Mouse (Mus musculus) stomach, embryonic 15.5 days (tissue): ENCODE results near the gene Slc22a23. TPM values are rescaled to one million over a fixed set of nuclear protein-coding genes. Genes with fewer than 3 reads are reported as not detected.
A peak's percentile ranks its signal among the peaks of the same experiment; 100 is the strongest.

ENCODE experiments used
- ATAC-seq: fragments of 200-750 bp; cut with Nextera tagmentation; 2 replicates; pipeline ENCODE4 v1.8.0; 2017; ENCODE audit warnings: low read depth, moderate number of reproducible peaks, moderate TSS enrichment; ENCODE audit not compliant: insufficient read depth, low FRiP score
- H3K27ac ChIP-seq: fragments of 300-500 bp; sonication (generic); 2 replicates; pipeline ENCODE4 v1.5.1; 2015; ENCODE audit warnings: mild to moderate bottlenecking, inconsistent platforms
- H3K27me3 ChIP-seq: fragments of 300-500 bp; sonication (generic); replicated peaks from 2 replicates; pipeline ENCODE4 v1.6.1; 2015; ENCODE audit warnings: inconsistent platforms
- H3K36me3 ChIP-seq: fragments of 300-500 bp; sonication (generic); 2 replicates; pipeline ENCODE4 v1.6.1; 2015; ENCODE audit warnings: inconsistent platforms
- H3K4me1 ChIP-seq: fragments of 300-500 bp; sonication (generic); 2 replicates; pipeline ENCODE4 v1.6.1; 2015; ENCODE audit warnings: inconsistent platforms
- H3K4me2 ChIP-seq: fragments of 300-500 bp; sonication (generic); 2 replicates; pipeline ENCODE4 v1.6.1; 2015; ENCODE audit warnings: mild to moderate bottlenecking, inconsistent platforms
- H3K4me3 ChIP-seq: fragments of 300-500 bp; sonication (generic); replicated peaks from 2 replicates; pipeline ENCODE4 v1.5.1; 2015; ENCODE audit warnings: inconsistent platforms
- H3K9ac ChIP-seq: fragments of 300-500 bp; sonication (generic); 2 replicates; pipeline ENCODE4 v1.6.1; 2015; ENCODE audit warnings: inconsistent platforms
- H3K9me3 ChIP-seq: fragments of 300-500 bp; sonication (generic); 2 replicates; pipeline ENCODE4 v1.6.1; 2016; ENCODE audit warnings: inconsistent platforms
- WGBS: fragments of 180-500 bp; shearing (Covaris S2); methylation state at CpG from one replicate; pipeline ENCODE4 v1.1.7; 2015; 5-methylcytosine and 5-hydroxymethylcytosine counted together
- polyA plus RNA-seq: library from polyadenylated mRNA; unstranded; fragments of >200 nt; fragmentation: Nextera tagmentation; extraction: Ambion mirVana; gene quantifications from 2 replicates; pipeline ENCODE4 v1.2.1, GENCODE M21; 2015

The Slc22a23 gene
- polyA plus RNA-seq, 1 experiment from 2014 or later = 3.9 TPM

DNA sequence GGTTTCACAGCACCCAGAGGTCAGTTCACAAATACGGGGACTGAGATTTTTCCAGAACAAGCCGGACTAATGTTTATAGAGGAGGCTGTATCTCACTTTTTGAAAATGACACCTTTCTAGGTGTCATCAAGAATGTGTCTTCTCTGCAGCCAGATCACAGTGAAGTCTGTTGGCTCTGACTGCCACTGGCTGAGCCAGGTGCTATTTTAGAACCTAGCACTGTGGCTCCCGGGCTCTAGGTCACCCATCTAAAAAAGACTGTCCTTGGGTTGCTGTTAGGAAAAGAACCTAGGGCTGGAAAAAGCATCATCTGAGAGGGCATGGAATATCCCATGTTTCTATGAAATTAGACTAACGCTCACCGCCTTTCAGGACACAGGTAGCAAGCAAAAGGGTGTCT lies 10.7 kb upstream of the Slc22a23 start:
- no peak overlapping the region for H3K4me2 ChIP-seq
- WGBS = 88% methylated on average over 5 of the region's 5 CpGs
- no peaks in the 10 kb centered on the region for H3K27me3 ChIP-seq
- no peaks in the 10 kb centered on the region for H3K9me3 ChIP-seq
- no peaks in the 10 kb centered on the region for H3K4me1 ChIP-seq
- no peak overlapping the region for H3K27ac ChIP-seq
- H3K36me3 ChIP-seq = no peaks in the 10 kb centered on the region
- no peak for ATAC-seq
- no peak overlapping the region for H3K4me3 ChIP-seq
- H3K9ac ChIP-seq = no peak overlapping the region

DNA sequence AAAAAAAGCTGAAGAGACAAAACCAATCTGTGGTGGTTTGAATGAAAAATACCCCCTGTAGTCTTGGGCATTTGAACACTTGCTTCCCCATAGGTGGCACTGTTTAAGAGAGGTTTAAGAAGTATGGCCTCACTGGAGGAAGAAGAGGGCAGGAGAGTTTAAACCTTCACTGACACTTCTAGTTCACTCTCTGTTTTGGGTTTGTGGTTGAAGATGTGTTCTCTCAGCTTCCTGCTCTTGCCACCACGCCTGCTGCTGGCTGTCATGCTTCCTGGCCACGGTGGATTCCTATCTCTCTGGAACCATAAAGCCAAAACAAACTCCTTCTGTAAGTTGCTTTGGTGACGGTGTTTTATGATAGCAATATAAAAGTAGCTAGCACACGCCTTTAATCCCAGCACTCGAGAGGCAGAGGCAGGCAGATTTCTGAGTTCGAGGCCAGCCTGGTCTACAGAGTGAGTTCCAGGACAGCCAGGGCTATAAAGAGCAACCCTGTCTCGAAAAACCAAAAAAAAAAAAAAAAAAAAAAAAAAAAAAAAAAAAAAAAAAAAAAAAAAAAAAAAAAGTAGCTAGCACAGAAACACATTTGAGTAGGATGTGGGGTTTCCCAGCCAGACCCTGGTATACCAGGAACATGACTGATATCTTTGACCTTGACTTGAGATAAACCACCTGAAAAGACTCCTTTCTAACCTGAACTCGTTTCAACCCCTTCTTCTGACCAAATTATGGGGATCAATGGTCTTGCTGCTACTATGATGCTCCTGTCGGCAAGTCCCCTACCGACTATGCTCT lies 10.0 kb upstream of the Slc22a23 start:
- no peak overlapping the region for H3K27ac ChIP-seq
- H3K4me2 ChIP-seq = no peak overlapping the region
- H3K27me3 ChIP-seq = no peaks in the 10 kb centered on the region
- no peak for ATAC-seq
- H3K36me3 ChIP-seq = no peaks in the 10 kb centered on the region
- H3K9me3 ChIP-seq = no peaks in the 10 kb centered on the region
- H3K4me1 ChIP-seq = no peaks in the 10 kb centered on the region
- H3K4me3 ChIP-seq = no peak overlapping the region
- H3K9ac ChIP-seq = no peak overlapping the region
- WGBS = 78% methylated on average over 10 of the region's 10 CpGs

DNA sequence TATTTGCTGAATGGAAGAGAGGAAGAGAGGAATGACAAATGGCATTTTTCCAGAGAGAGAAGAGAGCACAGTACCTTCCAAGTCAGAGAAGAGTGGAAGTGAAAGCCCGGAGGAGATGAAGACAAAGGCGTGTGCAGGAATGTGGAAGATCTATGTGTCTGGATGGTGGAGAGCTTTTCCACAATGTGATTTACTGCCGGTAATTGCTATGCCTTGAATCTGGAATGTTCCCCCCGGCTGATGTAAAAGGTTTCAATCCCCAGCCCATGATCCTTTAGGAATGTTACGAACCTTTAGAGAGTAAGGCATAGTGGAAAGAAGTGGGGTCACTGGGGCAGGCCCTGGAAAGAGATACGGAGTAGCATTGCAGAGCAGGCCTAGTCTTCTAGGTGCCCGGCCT lies 8.3 kb upstream of the Slc22a23 start:
- no peaks in the 10 kb centered on the region for H3K9me3 ChIP-seq
- H3K27me3 ChIP-seq = no peaks in the 10 kb centered on the region
- H3K4me2 ChIP-seq = no peak overlapping the region

DNA sequence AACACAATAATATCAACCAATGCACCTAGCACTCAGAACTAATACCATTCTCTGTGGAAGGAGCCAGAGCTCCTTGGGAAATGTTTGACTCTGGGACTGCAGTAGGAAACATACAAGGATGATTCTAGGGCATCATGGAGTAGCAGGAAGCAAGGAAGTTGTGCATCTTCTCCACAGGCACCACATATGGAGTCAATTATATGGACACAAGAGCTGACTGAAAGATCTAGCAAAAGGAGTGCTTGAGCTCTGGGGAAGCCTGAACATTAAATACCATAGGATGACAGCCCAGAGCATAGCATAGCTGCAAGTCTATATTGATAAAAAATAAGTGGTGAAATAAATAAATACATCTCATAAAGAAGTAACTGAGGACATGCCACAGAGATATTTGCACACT lies 6.5 kb upstream of the Slc22a23 start:
- no peaks in the 10 kb centered on the region for H3K27me3 ChIP-seq
- H3K4me2 ChIP-seq = no peak overlapping the region
- no peak overlapping the region for H3K27ac ChIP-seq
- H3K9me3 ChIP-seq = no peaks in the 10 kb centered on the region
- no peak overlapping the region for H3K9ac ChIP-seq
- no peaks in the 10 kb centered on the region for H3K36me3 ChIP-seq
- ATAC-seq = no peak
- H3K4me3 ChIP-seq = no peak overlapping the region
- H3K4me1 ChIP-seq = no peaks in the 10 kb centered on the region

More for the DNA sequence above, 8.3 kb upstream of the Slc22a23 start:
- Histone ChIP-seq H3K9ac (no peak overlapping the region), H3K36me3 (no peaks in the 10 kb centered on the region), H3K27ac (no peak overlapping the region), H3K4me3 (no peak overlapping the region), H3K4me1 (no peaks in the 10 kb centered on the region)
- WGBS = 61% methylated on average over 7 of the region's 7 CpGs
- ATAC-seq = no peak

DNA sequence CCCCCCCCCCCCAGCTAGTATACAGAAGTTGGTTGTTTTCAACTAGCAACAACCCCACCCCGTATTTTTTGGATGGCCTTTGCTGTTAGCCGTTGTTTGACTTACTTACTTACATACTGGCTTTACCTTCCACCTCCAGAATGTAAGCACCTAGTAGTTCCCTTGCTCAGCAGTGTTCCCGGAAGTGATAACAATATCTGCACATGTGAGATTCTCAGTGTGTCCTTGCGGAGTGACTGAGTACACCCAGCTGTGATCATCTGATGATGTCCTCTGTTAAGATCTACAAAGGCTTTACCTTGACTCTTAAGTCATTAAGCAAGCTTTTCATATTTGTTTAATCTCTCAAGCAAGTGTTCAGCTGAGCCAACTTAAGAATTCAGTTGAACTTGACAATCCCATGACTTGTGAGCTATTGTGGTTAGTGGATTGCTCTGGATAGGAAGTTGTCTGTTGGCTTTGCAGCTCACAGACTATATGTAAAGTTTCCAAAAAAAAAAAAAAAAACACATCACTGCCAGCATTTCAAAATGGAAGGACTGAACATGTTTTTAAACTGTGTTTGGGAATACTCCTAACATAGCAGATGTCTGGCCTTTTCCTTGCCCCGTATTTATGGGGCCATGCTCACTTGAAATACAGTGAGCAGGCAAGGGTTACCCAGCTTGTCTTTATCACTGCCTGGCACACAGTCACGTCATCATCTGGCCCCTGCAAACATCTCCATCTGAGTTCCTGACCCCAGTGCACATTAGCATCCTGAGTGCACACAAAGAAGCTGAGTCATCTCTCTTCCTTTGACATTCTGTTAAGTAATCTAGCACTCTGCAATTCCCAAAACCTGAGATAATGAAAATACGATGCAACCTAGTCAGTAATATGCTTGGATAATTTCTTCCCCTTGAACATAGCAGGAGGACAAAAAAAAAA lies 3.2 kb upstream of the Slc22a23 start:
- Histone ChIP-seq H3K9me3 (no peaks in the 10 kb centered on the region), H3K9ac (no peak overlapping the region), H3K27ac (no peak overlapping the region), H3K36me3 (no peaks in the 10 kb centered on the region), H3K4me2 (no peak overlapping the region), H3K27me3 (no peaks in the 10 kb centered on the region), H3K4me1 (0 out of 2 replicates have a peak, but pooled peaks cover 9% of the 10 kb centered on the region), H3K4me3 (no peak overlapping the region)
- WGBS = 43% methylated on average over 7 of the region's 7 CpGs
- peak; percentile 54; the same call in 1 of the 2 replicates for ATAC-seq

DNA sequence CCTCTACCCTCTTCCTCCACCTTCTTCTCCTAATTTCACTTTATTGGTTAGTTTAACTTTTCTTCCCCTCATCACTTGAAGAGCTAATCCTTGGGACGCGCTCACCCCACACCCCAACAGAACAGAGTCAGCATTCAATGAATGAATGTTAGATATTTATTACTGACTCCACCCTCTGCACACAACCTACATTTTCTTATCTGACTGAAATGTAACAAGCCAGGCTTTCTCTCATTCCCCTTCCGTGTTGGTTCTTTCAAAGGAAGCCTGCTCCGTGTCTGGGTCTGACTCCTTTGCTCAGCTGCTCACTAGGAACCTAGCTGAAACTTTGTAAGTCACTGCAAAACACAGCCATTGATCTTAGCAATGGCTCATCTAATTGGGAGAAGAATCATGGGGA lies 1.8 kb upstream of the Slc22a23 start:
- Histone ChIP-seq H3K27ac (peak overlapping the region; percentile 23; the same call in 1 of the 2 replicates), H3K9ac (no peak overlapping the region), H3K27me3 (no peaks in the 10 kb centered on the region), H3K4me2 (no peak overlapping the region), H3K4me3 (no peak overlapping the region), H3K9me3 (no peaks in the 10 kb centered on the region), H3K36me3 (no peaks in the 10 kb centered on the region), H3K4me1 (0 out of 2 replicates have a peak, but pooled peaks cover 9% of the 10 kb centered on the region)
- ATAC-seq = peak; percentile 28; the same call in 1 of the 2 replicates
- WGBS = 51% methylated on average over 4 of the region's 4 CpGs

DNA sequence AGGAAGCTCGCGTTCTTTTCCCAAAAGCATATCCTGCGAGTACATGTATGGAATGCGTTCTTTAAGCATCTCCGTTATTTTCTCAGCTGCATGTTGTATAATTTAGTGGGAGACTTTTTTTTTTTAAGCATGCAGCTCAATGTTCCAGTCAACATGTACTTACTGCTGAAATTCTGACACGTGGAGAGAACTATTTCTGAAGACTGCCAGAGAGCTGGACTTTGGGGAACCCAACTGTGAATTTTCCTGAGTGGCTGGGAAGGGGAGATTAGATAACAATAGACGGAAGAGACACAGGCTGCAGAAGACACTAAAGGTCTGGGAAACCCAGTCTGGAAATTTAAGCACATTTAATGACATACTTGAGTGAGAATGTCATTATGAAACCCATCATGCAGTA lies 1.3 kb upstream of the Slc22a23 start:
- WGBS = 53% methylated on average over 7 of the region's 7 CpGs
- no peak for ATAC-seq

DNA sequence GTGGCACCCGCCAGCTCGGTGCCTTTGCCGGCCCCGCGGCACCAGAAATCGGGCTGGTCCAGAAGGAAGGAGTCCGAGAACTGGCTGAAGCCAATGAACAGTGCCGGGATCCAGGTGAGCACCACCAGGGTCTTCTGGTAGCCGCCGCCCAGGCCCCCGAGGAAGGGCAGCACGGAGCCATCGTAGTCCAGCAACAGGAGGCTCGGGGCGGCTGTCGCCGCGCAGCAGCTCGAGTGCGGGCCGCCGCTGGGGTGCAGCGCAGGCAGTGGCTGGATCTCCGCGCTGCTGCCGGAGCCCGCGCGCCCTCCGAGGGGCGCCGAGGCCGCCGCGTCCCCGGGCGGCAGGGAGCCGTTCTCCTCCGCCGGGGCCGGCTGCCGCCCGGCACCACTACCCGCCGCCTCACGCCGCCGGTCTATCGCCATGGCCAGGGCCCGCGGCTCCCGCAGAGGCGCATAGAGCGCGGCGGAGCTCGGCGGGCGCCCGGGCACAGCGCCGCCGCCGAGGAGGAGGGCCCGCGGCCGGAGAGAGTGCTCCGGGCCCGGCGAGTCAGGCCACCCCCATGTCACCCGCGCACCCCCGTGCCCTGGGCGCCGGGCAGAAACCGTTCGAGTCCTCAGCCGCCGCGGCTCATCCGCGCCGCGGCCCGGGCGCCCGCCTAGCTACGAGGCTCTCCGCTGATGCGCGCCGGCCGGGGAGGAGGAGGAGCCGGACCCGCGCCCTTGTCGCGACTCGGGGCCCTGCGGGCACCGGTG lies 430 bp downstream of the Slc22a23 start:
- 0 out of 2 replicates have a peak, but pooled peaks cover 9% of the 10 kb centered on the region for H3K4me1 ChIP-seq
- peak overlapping the region; percentile 63 for H3K9ac ChIP-seq
- peak; percentile 25 for ATAC-seq
- no peaks in the 10 kb centered on the region for H3K27me3 ChIP-seq
- H3K27ac ChIP-seq = 0 out of 2 replicates have a peak overlapping the region, but pooled peaks have one; percentile 44
- under 1% methylated on average over 95 of the region's 101 CpGs for WGBS
- H3K4me3 ChIP-seq = peak overlapping the region; percentile 77
- no peaks in the 10 kb centered on the region for H3K36me3 ChIP-seq
- peak overlapping the region; percentile 90 for H3K4me2 ChIP-seq
- H3K9me3 ChIP-seq = no peaks in the 10 kb centered on the region

More for the DNA sequence above, 1.3 kb upstream of the Slc22a23 start:
- Histone ChIP-seq H3K36me3 (no peaks in the 10 kb centered on the region), H3K4me1 (0 out of 2 replicates have a peak, but pooled peaks cover 9% of the 10 kb centered on the region), H3K9me3 (no peaks in the 10 kb centered on the region), H3K9ac (no peak overlapping the region), H3K27me3 (no peaks in the 10 kb centered on the region), H3K27ac (no peak overlapping the region), H3K4me3 (no peak overlapping the region), H3K4me2 (no peak overlapping the region)

DNA sequence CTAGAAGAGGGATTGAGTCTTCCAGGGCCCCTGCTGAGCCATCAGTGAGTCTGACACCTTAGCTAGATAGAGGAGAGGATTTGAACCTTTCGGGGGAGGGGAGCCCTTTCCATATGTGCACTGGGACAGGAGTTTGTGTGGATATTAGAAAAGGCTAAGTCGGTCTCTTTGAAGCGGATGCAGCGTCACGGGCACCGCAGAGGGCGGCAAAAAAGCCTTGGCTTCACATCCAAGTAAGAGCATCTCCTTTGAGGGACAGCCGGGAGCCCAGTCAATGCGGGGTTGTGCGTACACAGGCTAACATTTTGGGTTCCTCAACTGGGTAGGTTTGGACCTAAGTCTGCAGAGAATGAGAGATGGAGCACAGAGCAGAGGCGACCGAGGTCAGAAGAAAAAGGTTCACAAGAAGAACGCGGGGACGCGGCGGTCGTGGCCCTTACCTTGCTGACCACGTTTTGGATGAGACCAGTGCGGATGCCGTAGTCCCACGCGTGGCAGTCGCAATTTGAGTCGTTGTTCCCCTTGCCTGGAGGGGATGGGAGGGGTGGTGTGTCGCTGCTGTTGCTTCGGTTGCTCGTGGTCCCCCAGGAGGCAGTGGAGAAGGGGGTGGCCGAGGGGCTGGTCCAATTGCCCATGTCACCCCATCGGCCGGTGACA lies 1.1 kb downstream of the Slc22a23 start:
- H3K4me1 ChIP-seq = 0 out of 2 replicates have a peak, but pooled peaks cover 9% of the 10 kb centered on the region
- peak overlapping the region; percentile 77 for H3K4me3 ChIP-seq
- H3K27me3 ChIP-seq = no peaks in the 10 kb centered on the region
- no peak for ATAC-seq
- no peaks in the 10 kb centered on the region for H3K36me3 ChIP-seq
- 2% methylated on average over 31 of the region's 31 CpGs for WGBS
- H3K9ac ChIP-seq = peak overlapping the region; percentile 63; the same call in 1 of the 2 replicates
- no peaks in the 10 kb centered on the region for H3K9me3 ChIP-seq
- H3K27ac ChIP-seq = no peak overlapping the region
- peak overlapping the region; percentile 90 for H3K4me2 ChIP-seq

DNA sequence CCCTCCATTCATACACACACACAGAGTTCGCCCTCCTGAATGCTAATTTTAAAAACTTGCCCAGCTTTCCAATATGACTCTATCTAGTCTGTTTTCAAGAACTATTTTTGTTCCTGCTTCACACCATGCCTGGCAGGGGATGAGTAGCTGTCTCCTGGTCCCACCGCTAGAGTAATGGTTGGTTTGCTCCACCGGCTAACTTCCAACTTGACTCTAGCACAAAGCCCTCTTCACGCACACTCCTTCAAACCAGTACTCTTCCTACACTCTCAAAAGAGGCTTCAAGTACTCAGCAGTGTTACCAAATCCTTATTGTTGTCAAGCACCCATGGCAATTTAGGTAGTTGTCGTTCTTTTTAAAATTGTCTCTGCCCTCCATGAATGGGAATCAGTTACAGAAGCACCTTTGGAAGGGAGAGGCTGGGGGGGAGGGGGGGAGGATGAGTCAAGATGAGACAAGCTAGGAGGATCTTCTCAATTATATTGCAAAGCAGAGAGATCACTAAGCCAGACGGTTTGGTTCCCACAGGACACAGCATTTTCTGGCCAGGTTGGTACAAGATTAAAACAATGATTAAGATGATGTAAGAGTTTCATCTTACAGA lies 2.6 kb downstream of the Slc22a23 start:
- no peak for ATAC-seq
- Histone ChIP-seq H3K9me3 (no peaks in the 10 kb centered on the region), H3K36me3 (no peaks in the 10 kb centered on the region), H3K9ac (no peak overlapping the region), H3K27me3 (no peaks in the 10 kb centered on the region), H3K27ac (no peak overlapping the region), H3K4me3 (no peak overlapping the region; the same call in 1 of the 2 replicates), H3K4me2 (peak overlapping the region; percentile 90), H3K4me1 (0 out of 2 replicates have a peak, but pooled peaks cover 9% of the 10 kb centered on the region)
- WGBS = 70% methylated on average over 6 of the region's 6 CpGs

DNA sequence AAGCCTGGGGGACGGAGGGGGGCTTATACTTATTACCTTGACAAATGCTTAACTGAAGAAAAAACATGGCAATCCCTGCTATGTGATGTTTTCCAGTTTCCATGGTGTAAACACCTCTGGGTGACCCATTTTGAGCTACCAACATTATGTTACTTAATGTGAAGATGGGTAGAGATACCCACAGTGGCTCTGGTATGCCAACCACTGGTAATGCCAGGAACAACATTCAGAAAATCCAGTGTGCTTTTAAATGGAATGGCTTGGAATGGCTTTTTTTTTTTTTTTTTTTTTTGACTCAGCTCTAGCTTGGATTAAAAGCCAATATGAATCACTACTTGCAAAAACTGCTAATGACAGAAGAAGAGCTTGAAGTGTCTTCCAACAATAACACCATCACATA lies 8.1 kb downstream of the Slc22a23 start:
- H3K9me3 ChIP-seq = no peaks in the 10 kb centered on the region
- 86% methylated on average over 1 of the region's 1 CpGs for WGBS
- no peak overlapping the region for H3K27ac ChIP-seq
- no peaks in the 10 kb centered on the region for H3K36me3 ChIP-seq
- H3K9ac ChIP-seq = no peak overlapping the region
- H3K4me1 ChIP-seq = no peaks in the 10 kb centered on the region
- no peak for ATAC-seq
- no peaks in the 10 kb centered on the region for H3K27me3 ChIP-seq
- H3K4me3 ChIP-seq = no peak overlapping the region
- no peak overlapping the region for H3K4me2 ChIP-seq
